Mouse (Mus musculus): ENCODE results near the gene 9530068E07Rik. TPM values are rescaled to one million over a fixed set of nuclear protein-coding genes. Genes with fewer than 3 reads are reported as not detected.

9530068E07Rik gene
- polyA plus RNA-seq, 1 experiment from 2014 or later = 234 TPM

GRCm38 (mm10) chr11:52429440-52429839 is 33.2 kb downstream of the 9530068E07Rik start:
- Histone ChIP-seq H3K4me1 (ENCODE audit: control insufficient read depth, insufficient read depth, low read length) (no peaks in the 10 kb centered on the region), H3K36me3 (ENCODE audit: control insufficient read depth, insufficient read depth, low read length) (no peaks in the 10 kb centered on the region), H3K4me3 (ENCODE audit: low read length) (no peak overlapping the region), H3K9ac (ENCODE audit: low read depth, low read length) (peak overlapping the region; percentile 28; the same call in 1 of the 2 replicates), H3K27me3 (ENCODE audit: control insufficient read depth, insufficient read depth, low read length) (no peaks in the 10 kb centered on the region), H3K27ac (ENCODE audit: low read depth, low read length) (no peak overlapping the region), H3K4me2 (replicated peaks; ENCODE audit: low read depth, low read length) (no peak overlapping the region), H3K9me3 (ENCODE audit: control insufficient read depth, low read length) (peaks cover 3% of the 10 kb centered on the region; the same call in 1 of the 2 replicates)
- ATAC-seq (ENCODE audit: low FRiP score, low TSS enrichment) = no peak
- 66% methylated on average over 6 of the region's 6 CpGs for WGBS

GRCm38 (mm10) chr11:52431594-52431993 is 35.4 kb downstream of the 9530068E07Rik start:
- Histone ChIP-seq H3K4me1 (ENCODE audit: control insufficient read depth, insufficient read depth, low read length) (no peaks in the 10 kb centered on the region), H3K36me3 (ENCODE audit: control insufficient read depth, insufficient read depth, low read length) (no peaks in the 10 kb centered on the region), H3K27me3 (ENCODE audit: control insufficient read depth, insufficient read depth, low read length) (no peaks in the 10 kb centered on the region; the same call in 1 of the 2 replicates), H3K4me2 (replicated peaks; ENCODE audit: low read depth, low read length) (no peak overlapping the region), H3K9me3 (ENCODE audit: control insufficient read depth, low read length) (peaks cover 3% of the 10 kb centered on the region; the same call in 1 of the 2 replicates), H3K27ac (ENCODE audit: low read depth, low read length) (no peak overlapping the region), H3K9ac (ENCODE audit: low read depth, low read length) (no peak overlapping the region), H3K4me3 (ENCODE audit: low read length) (no peak overlapping the region)
- WGBS = 53% methylated on average over 5 of the region's 5 CpGs
- ATAC-seq (ENCODE audit: low FRiP score, low TSS enrichment) = no peak

GRCm38 (mm10) chr11:52432148-52432547 is 35.9 kb downstream of the 9530068E07Rik start:
- Histone ChIP-seq H3K27ac (ENCODE audit: low read depth, low read length) (no peak overlapping the region), H3K36me3 (ENCODE audit: control insufficient read depth, insufficient read depth, low read length) (no peaks in the 10 kb centered on the region), H3K4me3 (ENCODE audit: low read length) (no peak overlapping the region), H3K4me2 (replicated peaks; ENCODE audit: low read depth, low read length) (no peak overlapping the region), H3K4me1 (ENCODE audit: control insufficient read depth, insufficient read depth, low read length) (no peaks in the 10 kb centered on the region), H3K9me3 (ENCODE audit: control insufficient read depth, low read length) (peaks cover 3% of the 10 kb centered on the region; the same call in 1 of the 2 replicates), H3K27me3 (ENCODE audit: control insufficient read depth, insufficient read depth, low read length) (no peaks in the 10 kb centered on the region; the same call in 1 of the 2 replicates), H3K9ac (ENCODE audit: low read depth, low read length) (no peak overlapping the region)
- ATAC-seq (ENCODE audit: low FRiP score, low TSS enrichment) = no peak
- WGBS = 91% methylated on average over 5 of the region's 5 CpGs

- Histone ChIP-seq H3K27me3 (ENCODE audit: control insufficient read depth, insufficient read depth, low read length) (no peaks in the 10 kb centered on the region; the same call in 1 of the 2 replicates), H3K27ac (ENCODE audit: low read depth, low read length) (no peak overlapping the region), H3K9ac (ENCODE audit: low read depth, low read length) (no peak overlapping the region), H3K36me3 (ENCODE audit: control insufficient read depth, insufficient read depth, low read length) (no peaks in the 10 kb centered on the region), H3K4me3 (ENCODE audit: low read length) (no peak overlapping the region), H3K4me1 (ENCODE audit: control insufficient read depth, insufficient read depth, low read length) (no peaks in the 10 kb centered on the region), H3K4me2 (replicated peaks; ENCODE audit: low read depth, low read length) (no peak overlapping the region), H3K9me3 (ENCODE audit: control insufficient read depth, low read length) (peaks cover 3% of the 10 kb centered on the region; the same call in 1 of the 2 replicates)
- WGBS = 85% methylated on average over 8 of the region's 8 CpGs
- ATAC-seq (ENCODE audit: low FRiP score, low TSS enrichment) = no peak
Observed at GRCm38 (mm10) chr11:52433076-52433796, 37.0 kb downstream of the 9530068E07Rik start.

- H3K9me3 ChIP-seq (ENCODE audit: control insufficient read depth, low read length) = peaks cover 3% of the 10 kb centered on the region; the same call in 1 of the 2 replicates
- H3K27ac ChIP-seq (ENCODE audit: low read depth, low read length) = no peak overlapping the region
- no peak overlapping the region for H3K4me3 ChIP-seq (ENCODE audit: low read length)
- H3K4me1 ChIP-seq (ENCODE audit: control insufficient read depth, insufficient read depth, low read length) = no peaks in the 10 kb centered on the region
- H3K27me3 ChIP-seq (ENCODE audit: control insufficient read depth, insufficient read depth, low read length) = no peaks in the 10 kb centered on the region; the same call in 1 of the 2 replicates
- ATAC-seq (ENCODE audit: low FRiP score, low TSS enrichment) = no peak
- WGBS = 79% methylated on average over 2 of the region's 2 CpGs
- no peaks in the 10 kb centered on the region for H3K36me3 ChIP-seq (ENCODE audit: control insufficient read depth, insufficient read depth, low read length)
- no peak overlapping the region for H3K4me2 ChIP-seq (replicated peaks; ENCODE audit: low read depth, low read length)
- H3K9ac ChIP-seq (ENCODE audit: low read depth, low read length) = no peak overlapping the region
Observed at GRCm38 (mm10) chr11:52433797-52434195, 37.6 kb downstream of the 9530068E07Rik start.

- no peak overlapping the region for H3K9ac ChIP-seq (ENCODE audit: low read depth, low read length)
- H3K36me3 ChIP-seq (ENCODE audit: control insufficient read depth, insufficient read depth, low read length) = no peaks in the 10 kb centered on the region
- WGBS = 83% methylated on average over 5 of the region's 5 CpGs
- no peaks in the 10 kb centered on the region for H3K4me1 ChIP-seq (ENCODE audit: control insufficient read depth, insufficient read depth, low read length)
- no peaks in the 10 kb centered on the region; the same call in 1 of the 2 replicates for H3K27me3 ChIP-seq (ENCODE audit: control insufficient read depth, insufficient read depth, low read length)
- no peak overlapping the region for H3K4me3 ChIP-seq (ENCODE audit: low read length)
- H3K9me3 ChIP-seq (ENCODE audit: control insufficient read depth, low read length) = peaks cover 3% of the 10 kb centered on the region; the same call in 1 of the 2 replicates
- no peak overlapping the region for H3K4me2 ChIP-seq (replicated peaks; ENCODE audit: low read depth, low read length)
- ATAC-seq (ENCODE audit: low FRiP score, low TSS enrichment) = no peak
- no peak overlapping the region for H3K27ac ChIP-seq (ENCODE audit: low read depth, low read length)
Observed at GRCm38 (mm10) chr11:52435466-52435865, 39.2 kb downstream of the 9530068E07Rik start.

GRCm38 (mm10) chr11:52437123-52437522 is 40.9 kb downstream of the 9530068E07Rik start:
- H3K36me3 ChIP-seq (ENCODE audit: control insufficient read depth, insufficient read depth, low read length) = no peaks in the 10 kb centered on the region
- no peak overlapping the region for H3K27ac ChIP-seq (ENCODE audit: low read depth, low read length)
- H3K9ac ChIP-seq (ENCODE audit: low read depth, low read length) = no peak overlapping the region
- WGBS = 14% methylated on average over 10 of the region's 10 CpGs
- peak; percentile 46; the same call in 1 of the 2 replicates for ATAC-seq (ENCODE audit: low FRiP score, low TSS enrichment)
- peaks cover under 1% of the 10 kb centered on the region; the same call in 1 of the 2 replicates for H3K9me3 ChIP-seq (ENCODE audit: control insufficient read depth, low read length)
- no peaks in the 10 kb centered on the region for H3K4me1 ChIP-seq (ENCODE audit: control insufficient read depth, insufficient read depth, low read length)
- no peaks in the 10 kb centered on the region; the same call in 1 of the 2 replicates for H3K27me3 ChIP-seq (ENCODE audit: control insufficient read depth, insufficient read depth, low read length)
- H3K4me2 ChIP-seq (replicated peaks; ENCODE audit: low read depth, low read length) = peak overlapping the region; percentile 13
- no peak overlapping the region for H3K4me3 ChIP-seq (ENCODE audit: low read length)

GRCm38 (mm10) chr11:52441096-52441495 is 44.9 kb downstream of the 9530068E07Rik start:
- Histone ChIP-seq H3K36me3 (ENCODE audit: control insufficient read depth, insufficient read depth, low read length) (no peaks in the 10 kb centered on the region), H3K4me2 (replicated peaks; ENCODE audit: low read depth, low read length) (no peak overlapping the region), H3K4me1 (ENCODE audit: control insufficient read depth, insufficient read depth, low read length) (no peaks in the 10 kb centered on the region), H3K9ac (ENCODE audit: low read depth, low read length) (no peak overlapping the region), H3K27me3 (ENCODE audit: control insufficient read depth, insufficient read depth, low read length) (no peaks in the 10 kb centered on the region), H3K27ac (ENCODE audit: low read depth, low read length) (no peak overlapping the region), H3K9me3 (ENCODE audit: control insufficient read depth, low read length) (no peaks in the 10 kb centered on the region), H3K4me3 (ENCODE audit: low read length) (no peak overlapping the region)
- 82% methylated on average over 2 of the region's 2 CpGs for WGBS
- ATAC-seq (ENCODE audit: low FRiP score, low TSS enrichment) = no peak

GRCm38 (mm10) chr11:52447242-52447641 is 51.0 kb downstream of the 9530068E07Rik start:
- ATAC-seq (ENCODE audit: low FRiP score, low TSS enrichment) = no peak
- Histone ChIP-seq H3K4me3 (ENCODE audit: low read length) (no peak overlapping the region), H3K4me1 (ENCODE audit: control insufficient read depth, insufficient read depth, low read length) (no peaks in the 10 kb centered on the region), H3K27me3 (ENCODE audit: control insufficient read depth, insufficient read depth, low read length) (no peaks in the 10 kb centered on the region), H3K9ac (ENCODE audit: low read depth, low read length) (no peak overlapping the region), H3K9me3 (ENCODE audit: control insufficient read depth, low read length) (no peaks in the 10 kb centered on the region), H3K36me3 (ENCODE audit: control insufficient read depth, insufficient read depth, low read length) (no peaks in the 10 kb centered on the region), H3K4me2 (replicated peaks; ENCODE audit: low read depth, low read length) (no peak overlapping the region), H3K27ac (ENCODE audit: low read depth, low read length) (no peak overlapping the region)
- WGBS = 29% methylated on average over 4 of the region's 4 CpGs
